Mouse (Mus musculus): ENCODE results near the gene Bcas2. TPM values are rescaled to one million over a fixed set of nuclear protein-coding genes. Genes with fewer than 3 reads are reported as not detected.

Bcas2 gene
- total RNA-seq, 2 experiments from 2014 or later = 62.0 to 67.9 TPM

GRCm38 (mm10) chr3:103221435-103221834 lies 50.0 kb downstream of the Bcas2 start:
- no peak for DNase-seq

GRCm38 (mm10) chr3:103223752-103224151 lies 52.3 kb downstream of the Bcas2 start:
- DNase-seq = peak; percentile 8

GRCm38 (mm10) chr3:103224231-103224765 lies 52.8 kb downstream of the Bcas2 start:
- DNase-seq = no peak

GRCm38 (mm10) chr3:103227729-103228128 lies 56.3 kb downstream of the Bcas2 start:
- DNase-seq = no peak

Other genes with a start within 250 kb of the Bcas2 start
- not detected for gene Sycp1, start 235.6 kb upstream of the Bcas2 start, total RNA-seq (2021)
- not detected for gene Nr1h5, start 207.5 kb upstream of the Bcas2 start, total RNA-seq (2021)
- 100 to 1,000 TPM; 111 to 119 TPM for gene Sike1, start 175.9 kb upstream of the Bcas2 start, total RNA-seq (2021)
- gene Csde1, start 151.2 kb upstream of the Bcas2 start, total RNA-seq (2021) = 100 to 1,000 TPM; 384 to 408 TPM
- 100 to 1,000 TPM; 120 to 122 TPM for gene Nras, start 113.4 kb upstream of the Bcas2 start, total RNA-seq (2021)
- gene Ampd1, start 97.6 kb upstream of the Bcas2 start, total RNA-seq (2021) = under 1 TPM; 0.25 to 0.43 TPM
- gene Dennd2c, start 69.1 kb upstream of the Bcas2 start, total RNA-seq (2021) = 1 to 10 TPM; 3.6 to 4.3 TPM
- gene Trim33, start 107.6 kb downstream of the Bcas2 start, total RNA-seq (2021) = 10 to 100 TPM; 24.3 to 25.1 TPM

Measured in heart, postnatal 4 days (tissue).